Comparison of ENCODE assay signal across 8 mouse cellular contexts in the genomic region with DNA sequence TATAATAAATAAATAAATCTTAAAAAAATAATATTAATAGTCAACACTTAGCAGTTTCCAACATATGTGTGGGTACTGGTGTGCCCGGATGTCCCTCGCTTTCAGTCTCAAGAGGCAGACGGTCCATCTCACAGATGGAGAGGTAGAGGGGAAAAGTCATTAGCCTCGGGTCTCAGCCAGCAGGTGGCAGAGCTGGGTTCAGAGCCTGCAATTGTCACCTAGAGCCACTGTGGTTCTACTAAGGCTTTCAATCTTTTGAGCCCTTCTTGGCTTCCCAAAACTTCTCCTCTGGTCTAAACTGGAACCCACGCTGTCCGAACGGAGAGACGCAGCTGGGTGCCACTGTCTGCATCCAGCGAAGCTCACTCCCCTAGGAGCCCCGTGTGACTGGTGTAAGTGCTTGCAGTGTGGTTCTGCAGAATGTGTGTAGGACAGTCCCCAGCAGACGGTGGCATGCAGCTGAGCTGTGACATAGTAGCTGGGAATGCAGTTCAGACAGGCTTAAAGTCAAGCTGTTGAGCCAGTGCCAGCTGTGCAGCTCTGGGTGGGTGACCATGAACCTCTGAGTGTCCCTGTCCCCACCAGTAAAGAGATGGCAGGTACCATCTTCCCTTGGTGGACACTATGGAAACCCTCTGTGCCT. TPM values are rescaled to one million over a fixed set of nuclear protein-coding genes. Genes with fewer than 3 reads are reported as not detected.
DNase-seq lines count a peak whose midpoint lies in the region; ATAC-seq and TF ChIP-seq lines count a peak whose summit lies in the region.

No protein-coding gene starts in this region.

- ATAC-seq in forebrain, embryonic 13.5 days = no peak
- no peak for ATAC-seq in limb, embryonic 14.5 days (ENCODE audit: low FRiP score, low read depth)

- no peaks in the 10 kb centered on the region for H3K9me3 ChIP-seq in forebrain, embryonic 13.5 days (replicated peaks)
- no peaks in the 10 kb centered on the region for H3K9me3 ChIP-seq in limb, embryonic 14.5 days (ENCODE audit: control insufficient read depth, low read length)

- no peak for TF ChIP-seq POLR2A in limb, embryonic 14.5 days (IDR thresholded peaks at IDR 0.05; ENCODE audit: borderline replicate concordance, extremely low read depth, insufficient read depth, insufficient read length)

- no peaks in the 10 kb centered on the region for H3K36me3 ChIP-seq in forebrain, embryonic 13.5 days (ENCODE audit: poor library complexity, severe bottlenecking)
- no peaks in the 10 kb centered on the region for H3K36me3 ChIP-seq in limb, embryonic 14.5 days (ENCODE audit: control insufficient read depth, insufficient read depth, low read length)

- H3K4me3 ChIP-seq in forebrain, embryonic 13.5 days = no peak overlapping the region
- H3K4me3 ChIP-seq in limb, embryonic 14.5 days (replicated peaks; ENCODE audit: low read length) = no peak overlapping the region

- WGBS in forebrain, embryonic 13.5 days = 65% methylated on average over 11 of the region's 11 CpGs
- WGBS in limb, embryonic 14.5 days = 67% methylated on average over 11 of the region's 11 CpGs

- peak; percentile 13 for DNase-seq in embryo, embryonic 10 days (ENCODE audit: low spot score)
- DNase-seq in embryo, embryonic 9.5 days (ENCODE audit: extremely low spot score) = no peak
- DNase-seq in right cerebral cortex, postnatal 25 days = peak; percentile 31
- no peak for DNase-seq in right cerebral cortex, postnatal 14 days
- DNase-seq in limb, embryonic 14.5 days (ENCODE audit: low spot score) = peak; percentile 26
- no peak for DNase-seq in gastrocnemius, adult 8-10 months (ENCODE audit: low spot score in 2 of 2)
- no peak for DNase-seq in MN1 (ENCODE audit: low spot score)

- peak overlapping the region; percentile 54 for H3K4me2 ChIP-seq in forebrain, embryonic 13.5 days
- no peak overlapping the region for H3K4me2 ChIP-seq in limb, embryonic 14.5 days (replicated peaks; ENCODE audit: low read depth, low read length, severe bottlenecking)

- peaks cover 6% of the 10 kb centered on the region; the same call in 1 of the 2 replicates for H3K27me3 ChIP-seq in forebrain, embryonic 13.5 days
- H3K27me3 ChIP-seq in limb, embryonic 14.5 days (ENCODE audit: control insufficient read depth, insufficient read depth, low read length) = no peaks in the 10 kb centered on the region

- 0 out of 2 replicates have a peak overlapping the region, but pooled peaks have one; percentile 5 for H3K9ac ChIP-seq in forebrain, embryonic 13.5 days
- H3K9ac ChIP-seq in limb, embryonic 14.5 days (ENCODE audit: low read depth, low read length, severe bottlenecking) = no peak overlapping the region

- H3K27ac ChIP-seq in forebrain, embryonic 13.5 days = no peak overlapping the region
- no peak overlapping the region for H3K27ac ChIP-seq in limb, embryonic 14.5 days (replicated peaks; ENCODE audit: low read depth, low read length)

- H3K4me1 ChIP-seq in forebrain, embryonic 13.5 days = peaks cover 20% of the 10 kb centered on the region
- H3K4me1 ChIP-seq in limb, embryonic 14.5 days (ENCODE audit: control insufficient read depth, insufficient read depth, low read length) = no peaks in the 10 kb centered on the region

RNA-seq across cellular contexts. Expression of a gene that starts 29.2 kb away (rescaled TPM):
- 234 and 240 TPM in 2 replicates for polyA plus RNA-seq in forebrain, embryonic 13.5 days (2015; fragmentation: Nextera tagmentation; extraction: Ambion mirVana)
- polyA plus RNA-seq in limb, embryonic 14.5 days (2012; rRNA removed) = 100 and 114 TPM in 2 replicates
- 94.1 and 101 TPM in 2 replicates for polyA plus RNA-seq in limb, embryonic 14.5 days (2014; fragmentation: Nextera tagmentation; extraction: Ambion mirVana)
- 10 to 100 TPM; 39.2 to 51.0 (median 49.6) TPM for total RNA-seq in gastrocnemius, adult 8-10 months (2022)

RNA-seq across cellular contexts. Expression of a gene that starts 36.9 kb away (rescaled TPM):
- polyA plus RNA-seq in forebrain, embryonic 13.5 days (2015; fragmentation: Nextera tagmentation; extraction: Ambion mirVana) = 38.5 and 46.0 TPM in 2 replicates
- polyA plus RNA-seq in limb, embryonic 14.5 days (2012; rRNA removed) = 22.9 and 24.3 TPM in 2 replicates
- 36.8 and 38.8 TPM in 2 replicates for polyA plus RNA-seq in limb, embryonic 14.5 days (2014; fragmentation: Nextera tagmentation; extraction: Ambion mirVana)
- total RNA-seq in gastrocnemius, adult 8-10 months (2022) = 10 to 100 TPM; 19.6 to 25.5 (median 22.0) TPM

Comparison
In these comparisons a context has a peak if more than half of its experiments do, and no peak if none do; other contexts are left out.
1. DNase-seq: peak in embryo, embryonic 10 days (single experiment), right cerebral cortex, postnatal 25 days (single experiment) and limb, embryonic 14.5 days (single experiment); none in embryo, embryonic 9.5 days (single experiment), right cerebral cortex, postnatal 14 days (single experiment), gastrocnemius, adult 8-10 months (0 of 2) and MN1 (single experiment).